Mouse (Mus musculus): ENCODE data around the gene Nt5c3b. TPM values are rescaled to one million over a fixed set of nuclear protein-coding genes. Genes with fewer than 3 reads are reported as not detected.
A peak's percentile ranks its signal among the peaks of the same experiment; 100 is the strongest.

Gene Nt5c3b
- total RNA-seq, 2 experiments from 2014 or later = 50.4 to 58.2 TPM

GRCm38 (mm10) chr11:100430052-100430451, 11.6 kb downstream of the Nt5c3b start:
- no peak for DNase-seq (ENCODE audit: low spot score in 2 of 2)

GRCm38 (mm10) chr11:100428612-100429199, 12.9 kb downstream of the Nt5c3b start:
- peak; percentile 26 to 54 for DNase-seq (ENCODE audit: low spot score in 2 of 2)

GRCm38 (mm10) chr11:100426820-100427219, 14.8 kb downstream of the Nt5c3b start:
- no peak for DNase-seq (ENCODE audit: low spot score in 2 of 2)

- DNase-seq (ENCODE audit: low spot score in 2 of 2) = peak; percentile 60 to 71
Measured at GRCm38 (mm10) chr11:100425851-100426250, 15.8 kb downstream of the Nt5c3b start.

- DNase-seq (ENCODE audit: low spot score in 2 of 2) = no peak
Measured at GRCm38 (mm10) chr11:100423836-100424235, 17.8 kb downstream of the Nt5c3b start.

GRCm38 (mm10) chr11:100421537-100421936, 20.1 kb downstream of the Nt5c3b start:
- DNase-seq (ENCODE audit: low spot score in 2 of 2) = no peak

- no peak for DNase-seq (ENCODE audit: low spot score in 2 of 2)
Measured at GRCm38 (mm10) chr11:100414914-100415822, 26.4 kb downstream of the Nt5c3b start, which contains the start of gene Fkbp10. Gene Fkbp10, plus strand, starts transcription at chr11:100415697.

GRCm38 (mm10) chr11:100414021-100414913, 27.3 kb downstream of the Nt5c3b start, which contains the start of gene P3h4:
Gene P3h4, minus strand, starts transcription at chr11:100414836.
- DNase-seq (ENCODE audit: low spot score in 2 of 2) = peak; percentile 61 to 81

GRCm38 (mm10) chr11:100413541-100413940, 28.1 kb downstream of the Nt5c3b start:
- no peak for DNase-seq (ENCODE audit: low spot score in 2 of 2)

- DNase-seq (ENCODE audit: low spot score in 2 of 2) = no peak
Measured at GRCm38 (mm10) chr11:100411736-100412135, 29.9 kb downstream of the Nt5c3b start.

- no peak for DNase-seq (ENCODE audit: low spot score in 2 of 2)
Measured at GRCm38 (mm10) chr11:100409686-100410085, 31.9 kb downstream of the Nt5c3b start.

GRCm38 (mm10) chr11:100408835-100409462, 32.7 kb downstream of the Nt5c3b start:
- no peak for DNase-seq (ENCODE audit: low spot score in 2 of 2)

- DNase-seq (ENCODE audit: low spot score in 2 of 2) = peak in 1 of 2 experiments; percentile 71
Measured at GRCm38 (mm10) chr11:100408076-100408834, 33.4 kb downstream of the Nt5c3b start.

GRCm38 (mm10) chr11:100406995-100407705, 34.5 kb downstream of the Nt5c3b start:
- DNase-seq (ENCODE audit: low spot score in 2 of 2) = no peak

- no peak for DNase-seq (ENCODE audit: low spot score in 2 of 2)
Measured at GRCm38 (mm10) chr11:100406273-100406672, 35.3 kb downstream of the Nt5c3b start.

- no peak for DNase-seq (ENCODE audit: low spot score in 2 of 2)
Measured at GRCm38 (mm10) chr11:100404456-100405074, 37.0 kb downstream of the Nt5c3b start.

GRCm38 (mm10) chr11:100403445-100404134, 38.0 kb downstream of the Nt5c3b start:
- no peak for DNase-seq (ENCODE audit: low spot score in 2 of 2)

- no peak for DNase-seq (ENCODE audit: low spot score in 2 of 2)
Measured at GRCm38 (mm10) chr11:100402682-100403081, 38.9 kb downstream of the Nt5c3b start.

Measured in layer of hippocampus, postnatal 14 days (tissue).